Mouse (Mus musculus) cerebellum, adult 2 months (tissue): ENCODE measurements around the gene Edc3. TPM values are rescaled to one million over a fixed set of nuclear protein-coding genes. Genes with fewer than 3 reads are reported as not detected.
"Not testable (repeated sequence)": the region's sequence is repeated elsewhere in the genome, so short reads cannot be mapped to it uniquely, and the experiment has no call there.

ENCODE experiments used
- DNase-seq, 2 experiments: peaks; one replicate each; pipeline ENCODE4 v3.0.0; 2021
- H3K27ac ChIP-seq: fragments of 200-500 bp; 2 replicates; pipeline ENCODE4 v1.5.1; 2012; ENCODE audit warnings: low read length, control low read depth, inconsistent platforms; ENCODE audit not compliant: insufficient read depth
- H3K27me3 ChIP-seq: fragments of 200-500 bp; 2 replicates; pipeline ENCODE4 v1.6.1; 2012; ENCODE audit warnings: inconsistent platforms, mild to moderate bottlenecking, low read length, moderate library complexity; ENCODE audit not compliant: control insufficient read depth, insufficient read depth
- H3K4me1 ChIP-seq: fragments of 200-500 bp; 2 replicates; pipeline ENCODE4 v1.6.1; 2011; ENCODE audit warnings: low read length; ENCODE audit not compliant: control insufficient read depth, insufficient read depth
- H3K4me3 ChIP-seq: fragments of 200-500 bp; replicated peaks from 2 replicates; pipeline ENCODE3; 2011; ENCODE audit warnings: mild to moderate bottlenecking, low read depth, low read length, control low read depth; ENCODE audit not compliant: insufficient read depth
- CTCF ChIP-seq: fragments of 200-500 bp; IDR thresholded peaks from 2 replicates; pipeline ENCODE4 v1.5.1; 2011; ENCODE audit warnings: low read depth, mild to moderate bottlenecking, control low read depth, low read length, moderate library complexity, borderline replicate concordance; ENCODE audit not compliant: insufficient read depth
- POLR2A ChIP-seq: fragments of 200-500 bp; IDR thresholded peaks from 2 replicates; pipeline ENCODE4 v1.6.1; 2011; ENCODE audit warnings: low read length, control low read depth, borderline replicate concordance; ENCODE audit not compliant: insufficient read depth
- WGBS: fragments of 180-500 bp; shearing (Covaris S2); methylation state at CpG from one replicate; pipeline ENCODE4 v1.1.7; 2018; 5-methylcytosine and 5-hydroxymethylcytosine counted together
- polyA plus RNA-seq: library from polyadenylated mRNA; depleted of rRNA; stranded (reverse); fragments of >200 nt; gene quantifications from 2 replicates; pipeline ENCODE4 v1.2.3, GENCODE M21; 2012

Edc3 gene
- polyA plus RNA-seq, 1 experiment = 16.1 TPM

DNA sequence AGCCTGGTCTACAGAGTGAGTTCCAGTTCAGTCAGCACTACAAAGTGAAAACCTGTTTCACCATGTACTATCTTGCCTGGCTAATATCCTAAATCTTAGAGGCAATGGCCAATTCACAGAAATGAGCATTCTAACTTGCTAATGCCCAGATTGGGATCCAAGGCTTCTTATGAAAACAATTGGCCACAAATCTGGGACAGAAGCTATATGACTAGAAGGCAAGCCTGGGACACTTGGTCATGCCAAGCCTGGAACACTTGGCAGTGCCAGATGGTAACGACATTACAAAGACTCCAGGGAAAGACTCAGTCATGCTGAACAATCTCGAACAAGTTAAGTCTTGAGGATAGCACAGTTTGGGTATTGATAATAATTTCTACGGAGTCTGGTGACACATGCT lies 1.8 kb upstream of the Edc3 start:
- peak in 1 of 2 experiments; percentile 13 for DNase-seq
- H3K4me3 ChIP-seq = no peak overlapping the region
- TF ChIP-seq POLR2A (no peak), CTCF (no peak)
- H3K27me3 ChIP-seq = no peaks in the 10 kb centered on the region
- no peaks in the 10 kb centered on the region for H3K4me1 ChIP-seq
- WGBS = 27% methylated on average over 3 of the region's 3 CpGs
- H3K27ac ChIP-seq = no peak overlapping the region

DNA sequence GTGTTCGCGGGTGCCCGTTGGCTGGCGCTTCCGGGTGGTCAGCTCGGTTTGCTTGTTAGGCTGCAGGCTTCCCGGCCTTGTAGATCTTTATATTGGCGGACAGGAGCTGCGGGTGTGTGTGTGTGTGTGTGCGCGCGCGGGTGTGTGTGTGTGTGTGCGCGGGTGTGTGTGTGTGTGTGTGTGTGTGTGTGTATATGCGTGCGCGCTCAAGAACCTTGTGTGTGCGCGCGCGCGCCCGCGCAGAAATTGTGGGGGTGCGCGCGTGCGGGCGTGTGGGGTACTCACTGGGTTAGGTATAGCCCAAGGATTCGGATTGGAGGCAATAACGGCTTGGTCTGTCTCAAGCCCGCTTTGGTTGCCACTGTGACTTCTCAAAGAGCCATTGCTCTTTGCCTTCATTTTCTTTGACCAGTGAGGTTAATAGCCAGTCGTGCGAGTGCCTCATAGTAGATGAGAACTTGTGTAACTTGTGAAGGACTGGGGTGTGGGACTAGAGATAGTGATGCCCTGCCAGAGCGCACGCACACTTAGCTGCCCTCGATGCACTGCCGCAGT lies 457 bp downstream of the Edc3 start:
- no peaks in the 10 kb centered on the region for H3K27me3 ChIP-seq
- 2% methylated on average over 38 of the region's 39 CpGs for WGBS
- H3K4me1 ChIP-seq = no peaks in the 10 kb centered on the region
- H3K27ac ChIP-seq = peak overlapping the region; percentile 85
- DNase-seq = peak; percentile 54 to 63
- peak overlapping the region; percentile 70 for H3K4me3 ChIP-seq
- TF ChIP-seq POLR2A (no peak), CTCF (no peak)

DNA sequence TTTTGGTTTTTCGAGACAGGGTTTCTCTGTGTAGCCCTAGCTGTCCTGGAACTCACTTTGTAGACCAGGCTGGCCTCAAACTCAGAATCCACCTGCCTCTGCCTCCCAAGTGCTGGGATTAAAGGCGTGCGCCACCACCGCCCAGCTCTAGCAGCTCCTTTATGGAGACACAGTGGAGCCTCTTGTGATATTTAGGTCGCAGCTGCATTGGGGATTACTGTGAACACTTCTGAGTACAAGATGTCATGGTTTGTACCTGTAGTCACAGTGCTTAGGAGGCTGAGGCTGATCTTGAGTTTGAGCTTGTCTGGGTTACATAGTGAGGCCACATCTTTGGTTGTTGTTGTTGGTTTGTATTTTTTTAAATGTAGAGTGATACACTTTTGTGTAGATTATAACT lies 1.9 kb downstream of the Edc3 start:
- DNase-seq, H3K4me1 ChIP-seq, H3K27ac ChIP-seq, H3K4me3 ChIP-seq, H3K27me3 ChIP-seq: not testable (repeated sequence)
- WGBS = 83% methylated on average over 5 of the region's 5 CpGs

DNA sequence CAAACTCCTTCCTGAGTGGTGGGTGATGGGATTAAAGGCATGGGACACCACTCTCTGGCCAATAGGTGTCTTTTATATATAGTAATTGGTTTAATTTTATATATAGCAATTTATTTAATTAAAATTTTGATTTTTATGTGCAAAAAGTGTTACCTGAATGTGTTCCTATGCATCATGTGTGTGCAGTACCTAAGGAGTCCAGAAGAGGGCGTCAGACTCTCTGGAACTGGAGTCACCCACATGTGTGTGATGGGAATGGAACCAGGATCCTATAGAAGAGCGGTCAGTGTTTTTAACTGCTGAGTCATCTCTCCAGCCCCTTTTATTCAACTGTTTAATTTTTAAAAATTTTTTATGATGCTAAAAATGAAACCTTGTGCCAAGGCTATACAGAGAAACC lies 3.9 kb downstream of the Edc3 start:
- Histone ChIP-seq H3K27me3 (no peaks in the 10 kb centered on the region), H3K4me1 (no peaks in the 10 kb centered on the region), H3K4me3 (no peak overlapping the region), H3K27ac (no peak overlapping the region)
- 77% methylated on average over 2 of the region's 2 CpGs for WGBS
- DNase-seq = no peak
- TF ChIP-seq POLR2A = no peak
- peak; percentile 35; the same call in 1 of the 2 replicates for TF ChIP-seq CTCF

DNA sequence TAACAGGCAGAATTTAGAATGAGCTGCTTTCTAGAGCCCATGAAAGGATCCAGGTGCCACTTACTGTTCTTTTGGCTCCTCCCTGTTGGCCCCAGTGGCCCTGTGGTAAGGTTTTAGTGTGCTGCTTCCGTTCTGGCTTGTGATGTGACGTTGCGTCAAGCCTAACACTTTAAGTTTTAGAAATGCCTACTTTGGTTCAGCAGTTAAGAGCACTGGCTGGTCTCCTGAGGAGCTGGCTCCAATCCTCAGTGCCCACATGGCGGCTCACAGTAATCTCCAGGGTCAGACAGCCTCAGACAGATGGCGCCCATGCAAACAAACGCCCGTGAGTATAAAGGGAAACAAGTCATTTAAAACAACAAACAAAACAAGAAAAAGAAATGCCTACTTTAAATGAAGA lies 10.1 kb downstream of the Edc3 start:
- TF ChIP-seq POLR2A (no peak), CTCF (no peak)
- Histone ChIP-seq H3K27ac (no peak overlapping the region), H3K4me3 (no peak overlapping the region), H3K27me3 (no peaks in the 10 kb centered on the region), H3K4me1 (peaks cover 7% of the 10 kb centered on the region; the same call in 1 of the 2 replicates)
- peak; percentile 72 to 78 for DNase-seq
- 10% methylated on average over 7 of the region's 7 CpGs for WGBS

DNA sequence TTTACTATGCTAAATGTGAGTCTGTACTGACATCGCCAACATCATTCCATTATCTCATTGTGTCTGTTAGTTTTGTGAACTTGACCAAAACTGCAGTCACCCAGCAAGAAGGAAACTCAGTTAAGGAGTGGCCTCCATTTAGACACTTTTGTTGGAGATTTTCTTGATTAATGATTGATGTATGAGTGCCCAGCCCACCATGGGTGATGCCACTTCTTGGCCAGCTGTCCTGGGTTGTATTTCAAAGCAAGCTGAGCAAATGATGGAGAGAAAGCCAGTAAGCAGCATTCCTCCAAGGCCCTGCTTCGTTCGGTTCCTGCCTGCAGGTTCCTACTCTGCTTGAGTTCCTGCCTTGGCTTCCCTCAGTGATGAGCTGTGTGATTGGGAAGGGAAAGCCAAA lies 12.4 kb downstream of the Edc3 start:
- WGBS = 53% methylated on average over 3 of the region's 3 CpGs
- TF ChIP-seq POLR2A = no peak
- TF ChIP-seq CTCF = no peak
- no peak for DNase-seq
- Histone ChIP-seq H3K27ac (no peak overlapping the region), H3K27me3 (no peaks in the 10 kb centered on the region), H3K4me1 (peaks cover 11% of the 10 kb centered on the region; the same call in 1 of the 2 replicates), H3K4me3 (no peak overlapping the region)

DNA sequence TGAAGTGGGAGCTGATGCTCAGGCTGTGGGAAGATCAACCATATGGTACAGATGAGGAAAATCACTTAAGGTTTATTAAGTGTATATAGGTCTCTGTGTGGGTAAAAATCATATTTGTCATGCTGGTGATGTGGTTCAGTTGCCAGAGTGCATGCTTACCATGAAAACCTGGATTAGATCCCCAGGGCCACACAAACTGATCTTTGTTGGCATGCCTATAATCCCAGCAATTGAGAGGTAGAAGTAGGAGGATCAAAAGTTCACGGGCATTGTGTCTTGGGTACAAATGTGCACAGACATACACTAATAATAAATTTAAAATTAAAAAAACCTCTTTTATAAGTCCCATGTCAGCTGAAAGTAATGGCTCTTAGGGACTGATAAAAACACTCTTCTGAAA lies 14.0 kb downstream of the Edc3 start:
- peaks cover 11% of the 10 kb centered on the region; the same call in 1 of the 2 replicates for H3K4me1 ChIP-seq
- DNase-seq = no peak
- no peak overlapping the region for H3K27ac ChIP-seq
- no peak overlapping the region for H3K4me3 ChIP-seq
- WGBS = 89% methylated on average over 1 of the region's 1 CpGs
- TF ChIP-seq CTCF (no peak), POLR2A (no peak)
- H3K27me3 ChIP-seq = no peaks in the 10 kb centered on the region

DNA sequence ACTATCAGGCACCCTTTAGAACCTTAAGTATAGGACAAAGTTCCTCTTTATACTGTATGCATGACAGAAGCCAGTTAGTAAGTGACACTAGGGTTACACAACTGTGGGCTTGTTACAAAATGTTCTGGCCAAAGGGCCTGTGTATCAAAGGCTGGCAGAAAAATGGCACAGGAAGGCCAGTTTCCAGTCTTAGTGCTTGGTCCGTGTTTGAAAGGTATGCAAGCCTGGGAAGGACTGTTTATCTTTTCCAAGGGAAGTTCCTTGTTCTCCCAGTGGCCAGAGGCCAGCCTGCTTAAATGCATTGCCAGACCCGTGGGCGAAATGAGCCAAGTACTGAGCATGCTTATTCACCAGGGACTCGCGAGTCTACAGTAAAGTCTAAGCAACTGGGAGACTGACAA lies 15.0 kb downstream of the Edc3 start:
- Histone ChIP-seq H3K4me1 (peaks cover 6% of the 10 kb centered on the region; the same call in 1 of the 2 replicates), H3K4me3 (no peak overlapping the region), H3K27me3 (no peaks in the 10 kb centered on the region), H3K27ac (0 out of 2 replicates have a peak overlapping the region, but pooled peaks have one; percentile 52)
- DNase-seq = peak; percentile 71 to 77
- TF ChIP-seq POLR2A (no peak), CTCF (no peak)
- 2% methylated on average over 5 of the region's 5 CpGs for WGBS
